Mouse (Mus musculus): ENCODE data around the gene Rgs11.
"Not testable (repeated sequence)": the region's sequence is repeated elsewhere in the genome, so short reads cannot be mapped to it uniquely, and the experiment has no call there.

DNA sequence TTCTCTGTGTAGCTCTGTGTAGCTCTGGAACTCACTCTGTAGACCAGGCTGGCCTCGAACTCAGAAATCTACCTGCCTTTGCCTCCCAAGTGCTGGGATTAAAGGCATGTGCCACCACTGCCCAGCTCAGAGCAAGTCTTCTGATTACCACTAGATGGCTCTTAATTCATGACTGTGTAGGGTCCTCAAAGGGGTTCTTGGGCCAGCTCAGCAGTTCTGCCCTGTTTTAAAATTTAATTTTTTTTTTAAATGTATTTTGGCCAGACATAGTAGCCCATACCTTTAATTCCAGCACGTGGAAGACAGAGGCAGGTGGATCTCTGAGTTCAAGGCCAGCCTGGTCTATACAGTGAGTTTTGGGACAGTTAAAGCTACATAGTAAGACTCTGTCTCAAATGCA, 27.5 kb upstream of the Rgs11 start:
- TF ChIP-seq CTCF (IDR thresholded peaks at IDR 0.05; ENCODE audit: low read depth, low read length); POLR2A (IDR thresholded peaks at IDR 0.05; ENCODE audit: borderline replicate concordance, low read depth, low read length): not testable (repeated sequence)
